Mouse (Mus musculus) neural tube, embryonic 10.5 days (tissue): ENCODE measurements around the gene Cnga4.
"Not testable (repeated sequence)": the region's sequence is repeated elsewhere in the genome, so short reads cannot be mapped to it uniquely, and the experiment has no call there.

Experiments
- DNase-seq: peaks from one replicate; pipeline ENCODE4 v3.0.0-alpha.2; 2017; ENCODE audit warnings: low spot score; ENCODE audit errors: extremely low spot score

Cnga4 gene

GRCm38 (mm10) chr7:105414385-105414784, 10.0 kb downstream of the Cnga4 start:
- DNase-seq = no peak

GRCm38 (mm10) chr7:105416529-105416928, 12.2 kb downstream of the Cnga4 start:
- no peak for DNase-seq

GRCm38 (mm10) chr7:105418106-105418505, 13.7 kb downstream of the Cnga4 start:
- DNase-seq = no peak

- DNase-seq = no peak
These were observed 16.5 kb downstream of the Cnga4 start for GRCm38 (mm10) chr7:105420903-105421302.

- DNase-seq = no peak
These were observed 20.0 kb downstream of the Cnga4 start for GRCm38 (mm10) chr7:105424368-105424767.

- DNase-seq = peak; percentile 38
These were observed 21.2 kb downstream of the Cnga4 start, which contains the start of gene Cckbr for GRCm38 (mm10) chr7:105425424-105426043. Gene Cckbr, plus strand, starts transcription at chr7:105425731.

GRCm38 (mm10) chr7:105426051-105426450, 21.7 kb downstream of the Cnga4 start:
- DNase-seq = peak; percentile 36

- no peak for DNase-seq
These were observed 27.7 kb downstream of the Cnga4 start for GRCm38 (mm10) chr7:105432058-105432457.

- no peak for DNase-seq
These were observed 29.5 kb downstream of the Cnga4 start for GRCm38 (mm10) chr7:105433859-105434258.

GRCm38 (mm10) chr7:105434798-105435197, 30.4 kb downstream of the Cnga4 start:
- DNase-seq = no peak

GRCm38 (mm10) chr7:105437979-105438772, 33.8 kb downstream of the Cnga4 start:
- no peak for DNase-seq

GRCm38 (mm10) chr7:105441426-105441825, 37.1 kb downstream of the Cnga4 start:
- DNase-seq = no peak

- DNase-seq = no peak
These were observed 40.7 kb downstream of the Cnga4 start for GRCm38 (mm10) chr7:105445076-105445475.

- not testable (repeated sequence) for DNase-seq
These were observed 49.0 kb downstream of the Cnga4 start for GRCm38 (mm10) chr7:105453345-105453744.
